Mouse (Mus musculus): ENCODE data around the gene Birc3. TPM values are rescaled to one million over a fixed set of nuclear protein-coding genes. Genes with fewer than 3 reads are reported as not detected.
"Not testable (repeated sequence)": the region's sequence is repeated elsewhere in the genome, so short reads cannot be mapped to it uniquely, and the experiment has no call there.

Gene Birc3
- polyA plus RNA-seq, 1 experiment from 2014 or later, result 1.9 TPM

DNA sequence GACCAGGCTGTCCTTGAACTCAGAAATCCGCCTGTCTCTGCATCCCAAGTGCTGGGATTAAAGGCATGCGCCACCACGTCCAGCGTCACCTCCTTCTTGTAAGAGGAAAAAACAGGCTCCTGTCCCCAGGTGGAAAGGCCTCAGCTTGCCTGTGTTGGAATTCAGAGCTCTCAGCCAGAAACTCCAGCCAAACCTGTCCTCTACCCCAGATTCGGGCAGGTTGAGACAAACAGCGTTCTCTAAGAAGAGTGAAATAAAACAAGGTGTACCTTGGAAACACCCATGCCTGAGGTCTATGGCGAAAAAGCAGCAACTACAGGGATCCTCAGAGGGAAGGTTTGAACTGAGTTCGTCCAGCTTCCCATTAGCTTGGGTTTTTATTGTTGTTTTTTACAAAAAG lies 28.0 kb upstream of the Birc3 start:
- Histone ChIP-seq H3K4me2 (ENCODE audit: low read length) (no peak overlapping the region), H3K9ac (ENCODE audit: low read length) (no peak overlapping the region), H3K4me3 (ENCODE audit: low read depth, low read length) (no peak overlapping the region), H3K27ac (ENCODE audit: low read depth, low read length) (no peak overlapping the region), H3K9me3 (replicated peaks; ENCODE audit: control insufficient read depth, low read length) (no peaks in the 10 kb centered on the region), H3K4me1 (ENCODE audit: control insufficient read depth, insufficient read depth, low read length) (no peaks in the 10 kb centered on the region), H3K27me3 (replicated peaks; ENCODE audit: control insufficient read depth, insufficient read depth, low read length) (no peaks in the 10 kb centered on the region), H3K36me3 (ENCODE audit: control insufficient read depth, insufficient read depth, low read length) (no peaks in the 10 kb centered on the region)
- DNase-seq (ENCODE audit: low spot score), result no peak
- WGBS, result 87% methylated on average over 8 of the region's 8 CpGs
- ATAC-seq, result no peak

DNA sequence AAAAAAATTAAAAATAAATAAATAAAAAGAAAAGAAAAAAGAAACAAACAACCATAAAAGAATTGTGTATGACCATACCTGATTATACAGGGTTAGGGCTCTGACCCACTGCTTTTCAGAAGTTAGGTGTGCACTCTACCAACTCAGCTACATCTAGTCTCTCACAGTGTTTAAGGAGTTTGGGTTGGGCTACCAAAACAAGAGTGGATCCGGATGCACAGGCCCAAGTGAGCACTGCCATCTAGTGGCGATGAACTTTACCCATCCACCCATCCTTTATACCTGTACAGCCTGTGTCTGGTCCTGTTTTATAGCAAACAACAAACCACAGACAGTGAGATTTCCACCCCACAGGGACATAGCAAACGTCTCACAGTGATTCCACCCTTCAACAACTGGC lies 24.5 kb upstream of the Birc3 start:
- peak; percentile 88 for ATAC-seq
- Histone ChIP-seq H3K9me3 (replicated peaks; ENCODE audit: control insufficient read depth, low read length) (no peaks in the 10 kb centered on the region), H3K27ac (ENCODE audit: low read depth, low read length) (no peak overlapping the region), H3K4me2 (ENCODE audit: low read length) (no peak overlapping the region), H3K4me1 (ENCODE audit: control insufficient read depth, insufficient read depth, low read length) (no peaks in the 10 kb centered on the region), H3K36me3 (ENCODE audit: control insufficient read depth, insufficient read depth, low read length) (no peaks in the 10 kb centered on the region), H3K27me3 (replicated peaks; ENCODE audit: control insufficient read depth, insufficient read depth, low read length) (no peaks in the 10 kb centered on the region), H3K9ac (ENCODE audit: low read length) (no peak overlapping the region), H3K4me3 (ENCODE audit: low read depth, low read length) (no peak overlapping the region)
- DNase-seq (ENCODE audit: low spot score), result peak; percentile 74
- WGBS, result 1% methylated on average over 3 of the region's 3 CpGs

DNA sequence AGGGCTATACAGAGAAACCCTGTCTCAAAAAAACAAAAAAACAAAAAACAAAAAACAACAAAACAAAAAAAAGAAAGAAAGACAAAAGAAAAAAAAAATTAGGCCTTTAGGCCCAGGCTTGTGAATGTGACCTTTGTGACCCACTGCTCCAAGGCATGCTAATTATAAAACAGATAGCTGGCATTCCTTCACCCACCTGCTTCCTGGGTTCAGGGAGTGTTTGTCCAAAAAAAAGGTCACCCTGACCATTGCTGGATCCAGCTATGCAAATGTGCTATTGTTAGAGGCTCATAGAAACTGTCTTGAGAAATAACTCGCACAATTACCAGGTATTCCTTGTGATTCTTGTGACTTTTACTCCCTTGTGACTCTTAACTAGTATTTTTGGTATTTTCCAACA lies 18.8 kb upstream of the Birc3 start:
- not testable (repeated sequence) for DNase-seq (ENCODE audit: low spot score); H3K27ac ChIP-seq (ENCODE audit: low read depth, low read length); H3K9me3 ChIP-seq (replicated peaks; ENCODE audit: control insufficient read depth, low read length); H3K4me2 ChIP-seq (ENCODE audit: low read length); H3K36me3 ChIP-seq (ENCODE audit: control insufficient read depth, insufficient read depth, low read length); H3K4me3 ChIP-seq (ENCODE audit: low read depth, low read length); ATAC-seq; H3K27me3 ChIP-seq (replicated peaks; ENCODE audit: control insufficient read depth, insufficient read depth, low read length); H3K9ac ChIP-seq (ENCODE audit: low read length); H3K4me1 ChIP-seq (ENCODE audit: control insufficient read depth, insufficient read depth, low read length)
- 96% methylated on average over 1 of the region's 1 CpGs for WGBS

DNA sequence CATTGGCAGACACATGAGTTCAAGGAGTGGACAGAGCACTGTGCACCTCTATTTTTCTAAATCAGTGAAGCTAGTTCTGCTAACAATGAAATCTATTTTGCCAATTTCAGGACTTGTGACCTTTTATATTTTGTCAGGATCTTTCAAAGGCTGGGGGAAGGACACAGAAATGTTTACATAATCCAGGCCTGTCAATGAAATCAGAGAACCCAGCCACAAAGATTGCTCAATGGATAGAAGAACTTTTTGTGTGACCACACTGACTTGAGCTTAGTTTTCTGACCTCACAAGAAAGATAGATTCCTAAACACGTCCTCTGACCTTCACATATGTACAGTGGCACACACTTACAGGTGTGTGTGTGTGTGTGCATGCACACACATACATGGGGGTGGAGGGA lies 18.2 kb upstream of the Birc3 start:
- Histone ChIP-seq H3K4me2 (ENCODE audit: low read length) (no peak overlapping the region), H3K9me3 (replicated peaks; ENCODE audit: control insufficient read depth, low read length) (no peaks in the 10 kb centered on the region), H3K27ac (ENCODE audit: low read depth, low read length) (no peak overlapping the region), H3K4me1 (ENCODE audit: control insufficient read depth, insufficient read depth, low read length) (no peaks in the 10 kb centered on the region), H3K9ac (ENCODE audit: low read length) (no peak overlapping the region), H3K36me3 (ENCODE audit: control insufficient read depth, insufficient read depth, low read length) (no peaks in the 10 kb centered on the region), H3K27me3 (replicated peaks; ENCODE audit: control insufficient read depth, insufficient read depth, low read length) (no peaks in the 10 kb centered on the region), H3K4me3 (ENCODE audit: low read depth, low read length) (no peak overlapping the region)
- ATAC-seq, result no peak
- DNase-seq (ENCODE audit: low spot score), result no peak
- WGBS, result 69% methylated on average over 1 of the region's 1 CpGs

DNA sequence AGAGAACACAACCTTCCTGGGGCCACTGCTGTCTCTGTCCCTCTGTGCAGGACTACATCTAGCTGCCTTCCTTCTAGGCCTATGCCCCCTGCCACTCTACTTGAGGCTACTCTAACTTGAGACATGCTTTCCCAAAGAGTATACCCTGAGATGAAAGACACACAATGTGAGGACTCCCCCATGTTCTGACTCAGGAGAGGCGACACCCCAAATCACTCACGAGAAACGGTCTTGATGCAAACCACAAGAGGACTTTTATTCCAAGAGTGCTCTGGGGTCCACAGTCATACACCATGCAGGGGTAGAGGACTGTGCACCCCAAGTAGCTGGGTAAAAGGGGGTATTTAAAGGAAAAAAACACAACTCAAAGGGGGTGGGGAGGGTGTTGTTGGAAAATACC lies 11.4 kb upstream of the Birc3 start:
- peaks cover 5% of the 10 kb centered on the region; the same call in 1 of the 2 replicates for H3K9me3 ChIP-seq (replicated peaks; ENCODE audit: control insufficient read depth, low read length)
- H3K9ac ChIP-seq (ENCODE audit: low read length), result no peak overlapping the region
- H3K4me2 ChIP-seq (ENCODE audit: low read length), result no peak overlapping the region
- H3K4me1 ChIP-seq (ENCODE audit: control insufficient read depth, insufficient read depth, low read length), result no peaks in the 10 kb centered on the region
- H3K27me3 ChIP-seq (replicated peaks; ENCODE audit: control insufficient read depth, insufficient read depth, low read length), result no peaks in the 10 kb centered on the region
- no peak overlapping the region for H3K27ac ChIP-seq (ENCODE audit: low read depth, low read length)
- DNase-seq (ENCODE audit: low spot score) (no peak), ATAC-seq (no peak)
- WGBS, result 94% methylated on average over 3 of the region's 3 CpGs
- H3K4me3 ChIP-seq (ENCODE audit: low read depth, low read length), result no peak overlapping the region
- no peaks in the 10 kb centered on the region for H3K36me3 ChIP-seq (ENCODE audit: control insufficient read depth, insufficient read depth, low read length)

DNA sequence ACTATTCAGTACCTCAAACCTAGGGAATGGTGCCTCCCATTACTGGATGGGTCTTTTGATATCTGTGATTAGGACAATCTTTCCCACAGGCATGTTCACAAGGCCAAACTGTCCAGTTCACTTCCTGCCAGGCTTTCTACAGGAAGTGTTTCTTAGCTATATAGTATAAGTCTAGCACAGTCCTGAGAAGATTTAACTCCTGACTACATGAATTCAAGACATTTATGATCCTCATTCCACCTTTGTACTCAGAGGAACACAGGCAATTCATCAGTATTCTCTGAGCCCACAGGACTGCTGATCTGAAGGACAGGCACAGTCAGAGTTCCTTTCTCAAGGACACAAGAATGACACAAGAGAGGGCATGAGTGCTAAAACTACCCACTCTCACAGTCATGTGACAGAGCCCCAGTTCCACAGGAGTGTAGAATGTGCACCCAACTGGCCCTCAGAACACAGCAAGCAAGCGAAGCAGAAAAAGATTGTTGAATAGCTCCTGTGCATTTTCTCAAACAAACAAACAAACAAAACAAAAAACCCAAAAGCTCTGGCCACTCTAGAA lies 9.4 kb upstream of the Birc3 start:
- H3K4me1 ChIP-seq (ENCODE audit: control insufficient read depth, insufficient read depth, low read length), result no peaks in the 10 kb centered on the region
- peaks cover 5% of the 10 kb centered on the region; the same call in 1 of the 2 replicates for H3K9me3 ChIP-seq (replicated peaks; ENCODE audit: control insufficient read depth, low read length)
- H3K4me2 ChIP-seq (ENCODE audit: low read length), result no peak overlapping the region
- ATAC-seq (no peak), DNase-seq (ENCODE audit: low spot score) (no peak)
- no peaks in the 10 kb centered on the region for H3K36me3 ChIP-seq (ENCODE audit: control insufficient read depth, insufficient read depth, low read length)
- H3K9ac ChIP-seq (ENCODE audit: low read length), result no peak overlapping the region
- H3K27me3 ChIP-seq (replicated peaks; ENCODE audit: control insufficient read depth, insufficient read depth, low read length), result no peaks in the 10 kb centered on the region
- WGBS, result 91% methylated on average over 1 of the region's 1 CpGs
- H3K4me3 ChIP-seq (ENCODE audit: low read depth, low read length), result no peak overlapping the region
- H3K27ac ChIP-seq (ENCODE audit: low read depth, low read length), result no peak overlapping the region

DNA sequence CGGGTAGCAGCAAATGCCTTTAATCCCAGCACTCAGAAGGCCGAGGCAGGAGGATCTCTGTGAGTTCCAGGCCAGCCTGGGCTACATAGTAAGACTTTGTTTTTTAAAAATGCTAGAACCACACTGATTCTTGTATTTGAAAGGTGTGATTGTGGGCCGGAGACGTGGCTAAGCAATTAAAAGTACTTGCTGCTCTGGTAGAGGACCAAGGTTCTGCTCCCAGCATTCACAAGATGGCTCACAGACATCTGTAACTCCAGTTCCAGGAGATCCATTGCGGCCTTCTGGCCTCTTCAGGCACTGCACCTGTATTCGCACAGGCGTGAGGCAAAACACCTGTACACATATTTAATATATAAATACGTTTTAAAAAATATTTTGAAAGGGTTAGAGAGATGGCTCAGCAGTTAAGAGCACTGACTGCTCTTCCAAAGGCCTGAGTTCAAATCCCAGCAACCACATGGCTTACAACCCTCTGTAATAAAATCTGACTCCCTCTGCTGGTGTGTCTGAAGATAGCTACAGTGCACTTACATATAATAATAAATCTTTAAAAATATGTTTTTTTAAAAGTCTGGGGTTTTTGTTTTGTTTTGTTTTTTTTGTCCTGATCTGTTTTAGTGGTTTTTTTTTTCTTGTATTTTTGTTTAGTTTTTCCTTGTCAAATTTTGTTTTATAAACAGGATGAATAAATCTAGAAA lies 675 bp upstream of the Birc3 start:
- no peaks in the 10 kb centered on the region for H3K27me3 ChIP-seq (replicated peaks; ENCODE audit: control insufficient read depth, insufficient read depth, low read length)
- no peaks in the 10 kb centered on the region for H3K9me3 ChIP-seq (replicated peaks; ENCODE audit: control insufficient read depth, low read length)
- H3K27ac ChIP-seq (ENCODE audit: low read depth, low read length), result no peak overlapping the region
- no peak for DNase-seq (ENCODE audit: low spot score)
- no peak overlapping the region for H3K4me2 ChIP-seq (ENCODE audit: low read length)
- 93% methylated on average over 8 of the region's 8 CpGs for WGBS
- no peak for ATAC-seq
- H3K4me1 ChIP-seq (ENCODE audit: control insufficient read depth, insufficient read depth, low read length), result peaks cover 4% of the 10 kb centered on the region; the same call in 1 of the 2 replicates
- no peak overlapping the region for H3K4me3 ChIP-seq (ENCODE audit: low read depth, low read length)
- H3K36me3 ChIP-seq (ENCODE audit: control insufficient read depth, insufficient read depth, low read length), result no peaks in the 10 kb centered on the region
- no peak overlapping the region for H3K9ac ChIP-seq (ENCODE audit: low read length)

DNA sequence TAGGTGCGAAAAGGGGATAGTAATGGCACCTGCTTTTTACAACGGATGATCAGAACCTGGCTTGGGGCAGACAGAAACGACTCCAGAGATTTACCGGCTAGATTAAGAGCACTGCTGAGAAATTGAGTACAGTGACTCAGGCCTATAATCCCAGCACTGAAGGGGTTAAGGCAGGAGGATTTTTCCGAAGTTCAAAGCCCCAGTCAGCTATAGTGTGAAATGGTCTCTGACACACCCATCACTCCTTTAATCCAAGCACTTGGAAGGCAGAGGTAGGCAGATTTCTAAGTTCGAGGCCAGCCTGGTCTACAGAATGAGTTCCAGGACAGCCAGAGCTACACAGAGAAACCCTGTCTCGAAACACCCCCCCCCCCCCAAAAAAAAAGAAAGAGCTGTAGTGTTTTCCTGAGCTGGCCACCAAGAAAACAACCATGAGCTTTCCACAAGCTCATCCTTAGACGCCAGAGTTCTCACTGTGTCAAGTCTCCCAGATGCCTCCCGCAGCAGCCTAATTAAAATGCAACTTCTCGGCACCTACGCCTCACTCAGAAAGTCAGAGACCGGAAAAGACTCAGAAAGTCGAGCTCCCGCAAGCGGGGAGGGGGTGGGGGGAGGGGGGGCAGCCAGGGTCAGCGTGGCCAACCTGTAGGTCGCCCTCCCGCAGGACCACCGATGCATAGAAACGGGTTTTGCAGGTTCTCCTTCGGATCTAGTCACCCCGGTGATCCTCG lies 777 bp downstream of the Birc3 start:
- H3K27me3 ChIP-seq (replicated peaks; ENCODE audit: control insufficient read depth, insufficient read depth, low read length), result no peaks in the 10 kb centered on the region
- H3K36me3 ChIP-seq (ENCODE audit: control insufficient read depth, insufficient read depth, low read length), result no peaks in the 10 kb centered on the region
- H3K9ac ChIP-seq (ENCODE audit: low read length), result peak overlapping the region; percentile 60
- H3K27ac ChIP-seq (ENCODE audit: low read depth, low read length), result no peak overlapping the region
- peaks cover 4% of the 10 kb centered on the region; the same call in 1 of the 2 replicates for H3K4me1 ChIP-seq (ENCODE audit: control insufficient read depth, insufficient read depth, low read length)
- WGBS, result 18% methylated on average over 23 of the region's 23 CpGs
- peak; percentile 44 for DNase-seq (ENCODE audit: low spot score)
- peak overlapping the region; percentile 82 for H3K4me2 ChIP-seq (ENCODE audit: low read length)
- H3K9me3 ChIP-seq (replicated peaks; ENCODE audit: control insufficient read depth, low read length), result no peaks in the 10 kb centered on the region
- peak; percentile 63 for ATAC-seq
- H3K4me3 ChIP-seq (ENCODE audit: low read depth, low read length), result peak overlapping the region; percentile 34
